Mouse (Mus musculus): Measurements from ENCODE around the gene Zfp72. TPM values are rescaled to one million over a fixed set of nuclear protein-coding genes. Genes with fewer than 3 reads are reported as not detected.

The Zfp72 gene
- total RNA-seq (2022): 1 to 10 TPM; 4.0 to 6.5 (median 5.4) TPM

GRCm38 (mm10) chr13:74390371-74390990 lies at the start of gene Zfp72:
Zfp72 (minus strand) TSS chr13:74390836.
- DNase-seq (ENCODE audit: low spot score in 2 of 2): peak; percentile 74 to 79

GRCm38 (mm10) chr13:74439895-74440294 lies 49.3 kb upstream of the Zfp72 start:
- DNase-seq (ENCODE audit: low spot score in 2 of 2): no peak

GRCm38 (mm10) chr13:74399298-74399839 lies 8.7 kb upstream of the Zfp72 start, which contains the start of gene Ftl1-ps1:
Ftl1-ps1 (plus strand) TSS chr13:74399694.
- no peak for DNase-seq (ENCODE audit: low spot score in 2 of 2)

GRCm38 (mm10) chr13:74391156-74391555 lies 520 bp upstream of the Zfp72 start:
- DNase-seq (ENCODE audit: low spot score in 2 of 2): no peak

GRCm38 (mm10) chr13:74389730-74390129 lies 906 bp downstream of the Zfp72 start:
- no peak for DNase-seq (ENCODE audit: low spot score in 2 of 2)

GRCm38 (mm10) chr13:74382289-74382688 lies 8.3 kb downstream of the Zfp72 start:
- no peak for DNase-seq (ENCODE audit: low spot score in 2 of 2)

GRCm38 (mm10) chr13:74381533-74382276 lies 8.9 kb downstream of the Zfp72 start:
- no peak for DNase-seq (ENCODE audit: low spot score in 2 of 2)

- no peak for DNase-seq (ENCODE audit: low spot score in 2 of 2)
These were observed 26.8 kb downstream of the Zfp72 start, which contains the start of gene Lrrc14b for GRCm38 (mm10) chr13:74363859-74364235. Lrrc14b (minus strand) TSS chr13:74364005.

GRCm38 (mm10) chr13:74363176-74363858 lies 27.3 kb downstream of the Zfp72 start:
- DNase-seq (ENCODE audit: low spot score in 2 of 2): no peak

- DNase-seq (ENCODE audit: low spot score in 2 of 2): no peak
These were observed 28.4 kb downstream of the Zfp72 start for GRCm38 (mm10) chr13:74362218-74362617.

GRCm38 (mm10) chr13:74356491-74356890 lies 34.1 kb downstream of the Zfp72 start:
- DNase-seq (ENCODE audit: low spot score in 2 of 2): no peak

GRCm38 (mm10) chr13:74350435-74350906 lies 40.2 kb downstream of the Zfp72 start:
- no peak for DNase-seq (ENCODE audit: low spot score in 2 of 2)

- peak; percentile 92 to 96 for DNase-seq (ENCODE audit: low spot score in 2 of 2)
These were observed 40.8 kb downstream of the Zfp72 start, which contains the start of the genes Sdha and Ccdc127 for GRCm38 (mm10) chr13:74349566-74350434. Sdha (minus strand) TSS chr13:74350280. Ccdc127 (plus strand) TSS chr13:74350309.

GRCm38 (mm10) chr13:74341036-74341435 lies 49.6 kb downstream of the Zfp72 start:
- no peak for DNase-seq (ENCODE audit: low spot score in 2 of 2)

GRCm38 (mm10) chr13:74329321-74329720 lies 61.3 kb downstream of the Zfp72 start:
- DNase-seq (ENCODE audit: low spot score in 2 of 2): no peak

Small RNAs within 50 kb of the gene (microRNA-seq; reads per million reads assigned to microRNA genes)
- 0 reads per million in 2 experiments for gene Mir692-3

Other genes starting within 250 kb of the Zfp72 start
- gene Exoc3, start 182.1 kb downstream of the Zfp72 start, total RNA-seq (2022): 10 to 100 TPM; 65.6 to 78.6 (median 73.8) TPM
- gene Ahrr, start 98.5 kb downstream of the Zfp72 start, total RNA-seq (2022): 1 to 10 TPM in 1 of 4 experiments, under 1 TPM in 3; 0.67 to 1.4 (median 0.81) TPM
- gene Pdcd6, start 73.3 kb downstream of the Zfp72 start, total RNA-seq (2022): 10 to 100 TPM; 64.8 to 75.6 (median 72.1) TPM
- 100 to 1,000 TPM; 336 to 349 (median 340) TPM for gene Sdha, start 40.6 kb downstream of the Zfp72 start, total RNA-seq (2022)
- gene Ccdc127, start 40.5 kb downstream of the Zfp72 start, total RNA-seq (2022): 100 to 1,000 TPM in 1 of 4 experiments, 10 to 100 TPM in 3; 73.7 to 101 (median 82.6) TPM
- gene Lrrc14b, start 26.8 kb downstream of the Zfp72 start, total RNA-seq (2022): under 1 TPM in 2 of 4 experiments, not detected in 2; 0.41 to 0.43 TPM
- 100 to 1,000 TPM; 137 to 280 (median 208) TPM for gene Ftl1-ps1, start 8.9 kb upstream of the Zfp72 start, total RNA-seq (2022)
- 1 to 10 TPM; 3.9 to 7.5 (median 6.9) TPM for gene Zfp825, start 103.2 kb upstream of the Zfp72 start, total RNA-seq (2022)
- gene Erap1, start 248.7 kb upstream of the Zfp72 start, total RNA-seq (2022): 10 to 100 TPM; 14.1 to 19.7 (median 17.3) TPM

Data from layer of hippocampus, adult 8-10 months (tissue).